Mouse (Mus musculus) yolk sac, embryonic 10.5 days (tissue): ENCODE results near the gene Mief2.
A peak's percentile ranks its signal among the peaks of the same experiment; 100 is the strongest.

Source experiments
- DNase-seq: peaks from one replicate; pipeline ENCODE4 v3.0.0-alpha.2; 2017; ENCODE audit warnings: low spot score

Mief2 gene

DNA sequence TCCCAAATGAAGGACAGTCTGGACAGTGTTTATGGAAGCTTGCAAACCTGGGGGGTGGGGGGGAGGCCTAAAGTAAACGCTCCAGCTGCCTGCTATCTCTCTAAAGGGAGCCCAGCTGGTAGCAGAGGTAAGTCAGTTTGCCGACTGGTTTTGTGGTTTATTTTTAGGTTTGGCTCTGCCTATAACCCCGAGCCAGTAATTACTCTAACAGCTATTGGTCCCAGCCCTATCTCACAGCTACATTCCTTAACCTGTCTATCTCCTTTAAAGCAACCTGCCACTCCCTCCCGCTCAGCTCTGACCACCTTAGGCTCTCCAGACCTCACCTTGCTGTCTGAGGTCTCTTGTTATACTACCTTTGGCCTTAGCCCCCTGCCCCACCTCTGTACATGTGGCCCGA is 8.9 kb upstream of the Mief2 start:
- no peak for DNase-seq

DNA sequence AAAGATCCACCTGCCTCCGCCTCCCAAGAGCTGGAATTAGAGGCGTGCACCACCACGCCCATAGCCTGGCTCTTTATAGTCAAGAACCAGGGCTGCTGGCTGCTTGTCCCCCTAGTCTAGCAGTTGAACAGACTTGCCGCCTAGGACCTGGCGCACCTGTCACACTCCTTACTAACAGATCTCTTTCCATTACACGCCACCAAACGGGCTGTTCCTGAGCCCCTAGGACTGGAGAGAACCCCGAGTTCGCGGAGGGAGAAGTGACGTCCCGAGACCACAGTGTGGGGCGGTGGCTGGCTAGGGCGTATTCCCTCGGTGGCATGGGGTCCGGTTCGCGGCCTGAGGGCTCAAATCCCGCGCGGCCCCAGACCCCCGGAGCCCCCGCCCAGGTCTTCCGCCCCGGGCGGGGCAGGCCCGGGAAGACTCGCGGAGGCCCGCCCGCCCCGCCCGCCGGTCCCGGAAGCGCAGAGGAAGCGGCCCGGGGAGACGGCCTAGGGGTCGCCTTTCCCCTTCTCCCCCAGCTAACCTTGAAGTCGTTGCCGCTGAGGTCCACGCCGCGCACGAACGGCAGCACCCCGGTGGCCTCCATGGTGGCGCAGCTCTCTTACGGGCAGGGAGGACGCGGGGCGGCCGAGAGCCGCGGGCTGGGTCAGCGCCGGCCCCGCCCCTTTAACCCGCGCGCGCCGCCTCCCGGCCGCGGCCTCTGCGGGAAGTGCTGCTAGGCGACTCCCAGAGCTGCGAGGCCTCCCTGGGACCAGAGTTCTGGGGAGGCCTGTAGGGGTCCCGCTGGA is 1.4 kb upstream of the Mief2 start, which contains the start of gene Flii:
Gene Flii, minus strand, starts transcription at position 663 of the 791 bp plus-strand sequence.
- peak; percentile 81 for DNase-seq

DNA sequence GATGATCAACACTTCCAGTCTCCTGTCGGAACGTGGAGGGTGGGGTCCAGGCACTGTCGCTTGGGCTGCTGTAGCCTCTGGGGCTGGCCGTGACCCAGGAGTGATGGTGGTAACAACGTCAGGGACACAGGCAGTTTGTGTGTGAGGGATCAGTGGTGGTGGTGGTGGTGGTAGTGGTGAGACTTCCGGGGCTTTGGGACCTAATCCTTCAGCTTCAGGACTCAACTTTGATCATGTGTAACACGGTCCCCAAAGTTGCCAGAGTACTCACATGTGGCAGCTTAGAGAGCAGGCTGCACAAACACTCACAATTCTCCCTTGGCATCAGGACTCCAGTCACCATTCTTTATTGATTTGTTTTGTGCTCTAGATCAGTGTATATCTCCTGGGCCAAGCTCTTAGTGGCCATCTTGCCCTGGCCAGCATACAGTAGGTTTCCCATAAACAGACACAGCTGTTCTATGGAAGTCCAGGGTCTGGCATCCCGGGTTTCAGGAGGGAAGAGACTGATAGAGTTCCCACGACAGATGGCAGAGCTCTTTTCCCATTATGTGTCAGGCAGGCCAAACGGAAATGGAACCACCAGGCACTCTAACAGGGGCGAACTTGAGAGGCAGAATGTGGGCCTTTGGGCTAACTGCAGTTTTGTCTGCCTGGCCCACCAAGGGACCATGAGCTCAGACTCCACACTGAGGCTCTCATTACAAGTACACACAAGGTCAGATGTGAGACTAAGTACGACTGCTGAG is 632 bp upstream of the Mief2 start:
- DNase-seq: no peak

DNA sequence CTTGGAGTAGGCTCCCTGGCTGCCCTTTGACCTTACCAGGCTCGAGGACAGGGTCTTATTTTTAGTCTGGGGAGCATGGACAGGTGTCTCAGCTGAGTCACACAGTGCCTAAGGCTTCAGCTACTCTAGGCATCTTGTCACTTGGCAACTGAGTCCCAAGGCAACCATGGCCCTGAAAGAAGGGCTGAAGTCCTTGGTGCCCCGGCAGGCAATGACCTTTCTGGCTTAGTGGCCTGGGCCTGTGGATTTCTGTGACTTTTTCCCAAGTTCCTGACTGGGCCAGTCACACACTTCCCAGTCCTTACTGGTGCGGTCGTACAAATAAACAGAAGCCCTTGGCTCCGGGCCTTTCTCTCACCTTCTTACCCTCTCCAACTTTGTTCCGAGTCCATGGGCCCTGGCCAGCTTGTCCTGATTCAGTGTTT is 1.0 kb downstream of the Mief2 start:
- DNase-seq: no peak

DNA sequence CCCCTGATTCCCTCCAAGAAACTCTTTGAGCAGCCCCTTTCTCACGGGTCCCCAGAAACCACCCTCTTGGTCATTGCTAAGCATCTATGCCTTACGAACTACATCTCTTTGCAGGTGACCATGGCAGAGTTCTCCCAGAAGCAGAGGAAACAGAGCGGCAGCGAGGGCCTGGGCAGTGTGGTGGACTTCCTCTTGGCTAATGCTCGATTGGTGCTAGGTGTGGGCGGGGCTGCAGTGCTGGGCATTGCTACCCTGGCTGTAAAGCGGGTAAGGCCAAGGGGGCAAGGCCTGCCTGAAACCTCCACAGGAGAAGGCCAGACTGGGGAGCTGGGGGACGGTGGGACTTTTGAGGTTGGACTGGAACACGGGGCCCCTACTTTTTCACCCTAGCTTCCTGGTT is 2.0 kb downstream of the Mief2 start:
- DNase-seq: no peak

DNA sequence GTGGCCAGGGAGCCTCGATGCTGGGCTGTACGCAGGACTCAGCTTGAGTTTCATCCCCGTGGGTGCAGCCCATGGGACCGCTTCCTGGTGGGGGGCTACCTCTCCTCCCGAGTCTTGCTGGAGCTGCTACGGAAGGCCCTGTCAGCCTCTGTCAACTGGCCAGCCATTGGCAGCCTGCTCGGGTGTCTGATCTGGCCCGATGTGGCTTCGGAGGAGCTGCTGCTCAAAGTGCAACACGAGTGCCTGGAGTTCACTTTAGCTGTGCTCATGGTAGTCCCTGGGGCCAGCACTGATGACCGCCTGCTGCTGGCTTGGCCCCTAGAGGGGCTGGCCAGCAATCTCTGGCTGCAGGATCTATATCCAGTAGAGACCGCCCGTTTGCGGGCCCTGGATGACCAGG is 3.1 kb downstream of the Mief2 start:
- DNase-seq: no peak

DNA sequence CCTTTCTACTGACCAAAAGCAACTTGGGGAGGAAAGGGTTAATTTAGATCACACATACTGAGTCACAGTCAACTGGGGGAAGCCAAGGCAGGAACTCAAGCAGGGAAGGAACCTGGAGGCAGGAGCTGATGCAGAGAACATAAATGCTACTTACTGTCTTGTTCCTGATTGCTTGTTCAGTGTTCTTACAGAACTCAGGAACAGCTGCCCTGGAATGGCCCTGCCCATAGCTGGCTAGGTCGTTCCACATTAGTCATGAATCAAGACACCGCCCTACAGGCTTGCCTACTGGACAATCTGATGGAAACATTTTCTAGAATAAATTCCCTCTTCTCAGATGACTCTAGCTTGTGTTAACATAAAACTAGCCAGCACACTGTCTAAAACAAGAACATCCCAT is 6.0 kb downstream of the Mief2 start:
- DNase-seq: no peak

DNA sequence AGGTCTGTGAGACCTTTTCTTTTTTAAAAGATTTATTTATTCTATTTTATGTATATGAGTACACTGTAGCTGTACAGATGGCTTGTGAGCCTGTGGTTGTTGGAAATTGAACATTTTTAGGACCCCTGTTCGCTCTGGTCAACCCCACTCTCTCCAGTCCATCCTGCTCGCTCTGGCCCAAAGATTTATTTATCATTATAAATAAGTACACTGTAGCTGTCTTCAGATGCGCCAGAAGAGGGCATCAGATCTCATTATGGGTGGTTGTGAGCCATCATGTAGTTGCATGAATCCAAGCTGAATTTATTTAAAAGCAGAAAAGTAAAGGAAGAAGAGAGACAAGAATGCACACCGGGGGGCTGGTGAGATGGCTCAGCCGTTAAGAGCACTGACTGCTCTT is 7.0 kb downstream of the Mief2 start:
- DNase-seq: no peak

DNA sequence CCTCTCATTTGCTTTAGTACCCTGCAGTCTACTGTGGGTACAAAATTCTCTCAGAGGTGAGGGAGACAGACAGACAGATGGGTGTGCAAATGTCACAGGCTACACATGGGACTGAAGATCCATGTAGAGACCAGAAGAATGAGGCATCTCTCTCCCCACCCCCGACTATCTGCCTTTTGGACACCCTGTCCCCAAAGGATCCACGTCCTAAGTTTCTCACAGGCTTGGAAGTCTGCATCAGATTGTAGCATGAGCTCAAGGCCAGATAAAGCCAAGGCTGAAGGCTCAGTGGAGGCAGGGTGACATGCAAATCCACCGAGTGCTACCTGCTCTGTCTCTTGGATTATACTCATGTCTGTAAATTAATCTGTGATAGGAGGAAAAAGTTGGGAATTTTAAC is 8.3 kb downstream of the Mief2 start:
- DNase-seq: no peak

DNA sequence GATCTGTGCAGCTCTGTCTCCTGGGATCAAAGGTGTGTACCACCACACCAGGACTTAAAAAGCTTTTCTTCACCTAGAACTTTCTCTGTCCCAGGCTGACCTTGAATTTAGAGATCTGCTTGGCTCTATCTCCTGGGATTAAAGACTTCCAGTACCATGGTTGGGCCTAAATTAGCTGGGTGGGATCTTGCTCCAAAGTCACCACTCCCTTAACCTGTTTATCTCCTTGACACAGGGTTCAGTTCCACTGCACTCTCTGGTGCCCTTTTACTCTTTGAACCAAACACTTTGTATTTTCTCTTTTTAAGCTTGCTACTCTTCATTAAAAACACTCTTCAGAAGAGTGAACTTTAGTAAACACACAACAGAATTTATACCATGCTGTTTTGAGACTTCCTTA is 9.3 kb downstream of the Mief2 start:
- DNase-seq: no peak

DNA sequence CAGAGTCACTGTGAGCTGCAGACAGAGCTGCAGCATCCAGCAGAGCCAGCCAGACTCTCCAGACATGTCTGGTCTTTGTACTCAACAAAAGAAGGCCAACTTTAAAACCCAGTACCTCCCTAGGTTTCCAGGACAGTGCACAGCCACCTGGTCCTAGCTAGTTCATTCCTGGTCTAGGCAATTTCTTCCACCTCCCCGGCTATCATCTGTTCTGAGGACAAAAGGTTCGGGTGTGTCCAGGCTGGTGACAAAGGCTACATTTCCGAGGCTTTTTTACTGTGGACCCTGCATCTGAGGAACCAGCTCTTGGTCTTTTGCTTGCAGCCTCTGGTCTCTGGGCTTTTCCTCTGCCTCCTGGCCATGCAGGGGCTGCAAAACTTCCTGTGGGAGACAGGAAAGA is 12.1 kb downstream of the Mief2 start:
- no peak for DNase-seq

DNA sequence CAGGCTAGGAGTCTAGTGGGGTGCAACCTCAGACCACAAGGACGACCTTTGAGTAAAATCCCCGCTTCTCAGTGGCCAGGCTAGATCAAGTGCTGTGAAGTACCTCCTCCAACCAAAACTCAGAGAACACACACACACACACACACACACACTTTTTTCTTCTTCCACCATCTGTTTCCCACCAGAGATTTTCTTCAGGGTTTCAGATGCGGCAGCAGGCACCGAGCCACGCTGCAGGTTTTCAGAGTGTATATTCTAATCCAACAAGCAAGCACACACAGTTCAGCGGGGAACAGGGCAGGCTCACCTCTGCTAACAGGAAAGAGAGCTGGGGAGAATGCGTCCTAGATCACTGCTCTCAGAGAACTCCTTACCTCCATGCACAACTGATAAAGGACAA is 27.4 kb downstream of the Mief2 start:
- DNase-seq: no peak

DNA sequence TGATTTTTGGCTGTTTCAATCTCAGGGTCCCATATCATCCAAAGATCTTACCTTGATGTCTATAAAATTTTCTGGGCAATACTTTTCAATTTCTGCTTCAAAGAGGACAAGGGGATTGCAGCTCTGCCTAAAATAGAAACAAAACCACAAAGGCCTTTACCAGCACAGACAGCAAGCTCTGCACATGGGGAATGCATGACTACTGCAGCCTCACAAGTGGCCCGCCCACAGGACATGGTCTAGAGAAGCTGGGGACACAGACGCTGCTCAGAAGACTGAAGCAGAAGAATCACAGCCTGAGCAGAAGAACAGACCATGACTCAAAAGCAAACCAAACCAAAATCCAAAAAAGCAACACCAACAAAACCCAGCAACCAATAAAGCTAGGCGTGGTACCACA is 33.5 kb downstream of the Mief2 start:
- DNase-seq: no peak

DNA sequence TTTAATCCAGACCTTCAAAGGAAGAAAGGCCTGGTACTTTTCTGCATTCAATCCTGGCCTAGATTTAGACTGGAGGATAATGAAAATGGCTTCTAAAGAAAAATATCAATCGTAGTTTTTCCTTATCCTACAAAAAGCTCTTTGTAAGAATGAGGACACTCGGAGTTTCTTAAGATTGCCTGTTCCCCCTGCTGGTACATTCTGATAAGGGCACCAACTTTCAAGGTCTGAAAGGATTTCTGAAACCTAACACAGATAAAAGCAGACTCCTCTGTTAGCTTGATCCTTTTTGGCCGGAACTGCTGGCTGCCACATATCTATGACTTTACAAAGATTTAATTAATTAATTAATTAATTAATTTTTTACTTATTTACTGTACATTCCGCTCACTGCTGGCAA is 38.8 kb downstream of the Mief2 start:
- DNase-seq: no peak

DNA sequence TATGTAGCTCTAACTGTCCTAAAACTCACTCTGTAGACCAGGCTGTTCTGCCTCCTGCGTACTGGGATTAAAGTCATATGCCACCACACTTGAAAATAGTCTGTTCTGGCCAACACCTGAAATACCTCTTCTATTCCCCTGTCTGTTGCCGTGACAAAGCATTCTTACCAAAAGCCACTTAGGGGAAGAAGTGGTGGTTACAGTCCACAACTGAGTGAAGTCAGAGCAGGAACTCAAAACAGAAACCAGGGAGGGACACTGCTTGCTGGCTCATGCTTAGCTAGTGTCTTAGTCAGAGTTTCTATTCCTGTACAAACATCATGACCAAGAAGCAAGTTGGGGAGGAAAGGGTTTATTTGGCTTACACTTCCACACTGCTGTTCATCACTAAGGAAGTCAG is 41.1 kb downstream of the Mief2 start:
- DNase-seq: no peak

DNA sequence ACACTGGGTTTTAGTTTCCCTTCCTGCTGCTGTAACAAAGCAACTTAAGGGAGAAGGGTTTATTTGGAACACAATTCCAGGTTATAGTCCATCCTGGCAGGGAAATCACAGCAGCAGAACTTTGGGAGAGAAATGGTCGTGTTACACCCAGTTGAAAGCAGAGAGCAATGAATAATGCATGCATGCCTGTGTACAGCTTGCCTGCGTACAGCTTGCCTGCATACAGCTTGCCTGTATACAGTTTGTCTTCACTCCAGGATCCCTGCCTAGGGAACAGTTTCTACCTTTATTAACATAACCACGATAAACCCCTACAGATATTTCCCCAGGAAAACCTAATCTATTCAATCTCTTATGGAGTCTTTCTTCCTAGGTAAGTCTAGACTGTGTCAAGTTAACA is 42.6 kb downstream of the Mief2 start:
- DNase-seq: no peak

DNA sequence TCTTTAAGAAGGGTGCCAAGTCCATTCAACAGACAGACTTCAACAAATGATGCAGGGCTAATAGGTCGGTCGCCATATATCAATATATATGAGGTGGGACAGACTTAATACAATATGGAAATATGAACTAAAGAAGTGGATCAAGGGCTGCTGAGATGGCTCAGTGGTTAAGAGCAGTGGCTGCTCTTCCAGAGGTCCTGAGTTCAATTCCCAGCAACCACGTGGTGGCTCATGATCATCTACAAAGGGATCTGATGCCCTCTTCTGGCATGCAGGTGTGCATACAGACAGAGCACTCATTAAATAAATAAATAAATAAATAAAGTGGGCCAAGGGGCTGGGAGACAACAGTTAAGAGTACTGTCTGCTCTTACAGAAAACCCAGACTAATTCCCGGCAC is 44.0 kb downstream of the Mief2 start:
- DNase-seq: no peak

DNA sequence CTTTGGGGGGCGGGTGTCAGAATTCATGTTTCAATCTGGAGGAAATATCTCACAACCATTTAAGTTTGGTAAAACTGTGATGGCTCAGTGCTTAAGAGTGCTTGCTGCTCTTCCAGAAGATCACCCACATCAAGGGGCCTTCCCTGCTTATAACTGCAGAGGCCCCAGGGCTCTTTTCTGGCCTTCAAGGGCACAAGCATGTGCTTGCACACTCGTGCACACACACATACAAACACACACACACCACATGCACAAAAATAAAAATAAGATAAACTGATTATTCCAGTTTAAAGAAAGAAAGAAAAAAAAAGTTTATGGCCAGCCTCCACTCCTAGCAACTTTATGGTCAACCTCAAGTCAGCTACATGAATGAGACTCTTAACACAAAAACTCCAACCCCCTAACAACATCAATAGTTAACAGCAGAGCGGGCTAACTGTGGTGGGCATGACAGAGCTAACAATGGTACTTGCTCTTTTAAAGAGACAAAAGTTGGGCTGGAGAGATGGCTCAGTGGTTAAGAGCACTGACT is 46.0 kb downstream of the Mief2 start:
- DNase-seq: no peak

DNA sequence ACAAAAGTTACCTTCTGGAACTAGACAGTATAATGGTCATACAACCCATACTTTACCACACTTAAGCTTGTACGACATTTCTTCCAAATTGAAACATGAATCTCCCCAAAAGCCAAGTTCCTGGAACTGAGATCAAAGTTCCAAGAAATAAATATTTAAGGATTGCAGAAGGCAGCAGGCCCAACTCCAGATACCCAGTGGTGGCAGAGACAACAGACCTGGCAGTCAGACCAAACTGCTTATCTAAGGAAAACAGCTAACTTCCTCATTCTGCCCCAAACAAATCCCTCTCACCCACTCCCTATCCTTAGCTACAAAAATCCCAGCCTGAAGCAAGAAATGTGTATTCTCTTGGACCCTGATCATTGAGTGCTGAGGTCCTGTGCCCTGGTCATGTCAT is 46.6 kb downstream of the Mief2 start:
- no peak for DNase-seq

DNA sequence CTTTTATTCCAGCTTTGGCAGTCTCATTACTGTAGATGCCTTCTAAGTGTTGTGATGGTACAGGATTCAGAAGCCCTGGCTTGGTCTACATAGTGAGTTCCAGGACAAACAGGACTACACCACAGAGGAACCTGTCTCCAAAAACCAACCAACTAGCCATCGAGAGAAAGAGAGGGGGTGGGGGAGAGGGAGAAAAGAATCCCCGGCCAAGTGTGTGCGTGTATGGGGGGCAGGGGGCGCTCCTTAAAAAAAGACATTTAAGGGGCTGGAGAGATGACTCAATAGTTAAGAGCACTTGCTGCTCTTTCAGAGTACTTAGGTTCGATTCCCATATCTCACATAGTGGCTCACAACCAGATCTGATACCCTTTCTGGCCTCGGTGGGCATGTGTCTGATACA is 47.4 kb downstream of the Mief2 start:
- DNase-seq: no peak

DNA sequence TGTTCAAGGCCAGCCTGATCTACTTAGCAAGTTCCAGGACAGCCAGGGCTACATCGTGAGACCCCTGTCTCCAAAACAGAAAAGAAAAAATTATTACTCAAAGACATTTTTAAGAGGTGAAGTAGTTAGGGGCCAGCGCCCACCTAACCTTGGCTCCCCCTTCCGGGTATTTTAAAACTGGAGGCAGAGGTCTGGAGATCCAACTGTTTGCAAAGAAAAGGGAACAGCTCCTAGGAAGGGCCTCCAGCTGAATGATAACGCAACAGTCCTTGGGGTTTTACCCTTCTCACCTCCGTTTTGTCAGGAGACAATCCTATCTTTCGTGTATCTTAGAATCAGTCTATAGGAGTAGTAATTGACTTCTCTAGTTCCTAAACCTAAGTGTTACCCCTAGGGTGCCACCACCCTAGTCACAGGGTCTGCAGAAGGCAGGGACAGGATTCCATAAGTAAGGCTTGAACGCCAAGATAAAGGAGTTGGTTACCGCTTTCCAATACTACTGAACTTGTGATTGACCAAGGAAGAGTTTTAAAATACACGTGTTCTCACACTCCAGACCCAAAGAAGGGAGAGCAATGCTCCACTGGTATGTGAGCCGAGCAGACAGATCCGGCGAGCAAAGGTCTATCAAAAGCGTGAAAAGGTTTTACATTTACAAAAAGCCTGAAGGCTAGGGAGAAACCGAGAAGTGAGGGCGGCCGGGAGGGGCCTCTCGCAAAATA is 48.1 kb downstream of the Mief2 start:
- no peak for DNase-seq

DNA sequence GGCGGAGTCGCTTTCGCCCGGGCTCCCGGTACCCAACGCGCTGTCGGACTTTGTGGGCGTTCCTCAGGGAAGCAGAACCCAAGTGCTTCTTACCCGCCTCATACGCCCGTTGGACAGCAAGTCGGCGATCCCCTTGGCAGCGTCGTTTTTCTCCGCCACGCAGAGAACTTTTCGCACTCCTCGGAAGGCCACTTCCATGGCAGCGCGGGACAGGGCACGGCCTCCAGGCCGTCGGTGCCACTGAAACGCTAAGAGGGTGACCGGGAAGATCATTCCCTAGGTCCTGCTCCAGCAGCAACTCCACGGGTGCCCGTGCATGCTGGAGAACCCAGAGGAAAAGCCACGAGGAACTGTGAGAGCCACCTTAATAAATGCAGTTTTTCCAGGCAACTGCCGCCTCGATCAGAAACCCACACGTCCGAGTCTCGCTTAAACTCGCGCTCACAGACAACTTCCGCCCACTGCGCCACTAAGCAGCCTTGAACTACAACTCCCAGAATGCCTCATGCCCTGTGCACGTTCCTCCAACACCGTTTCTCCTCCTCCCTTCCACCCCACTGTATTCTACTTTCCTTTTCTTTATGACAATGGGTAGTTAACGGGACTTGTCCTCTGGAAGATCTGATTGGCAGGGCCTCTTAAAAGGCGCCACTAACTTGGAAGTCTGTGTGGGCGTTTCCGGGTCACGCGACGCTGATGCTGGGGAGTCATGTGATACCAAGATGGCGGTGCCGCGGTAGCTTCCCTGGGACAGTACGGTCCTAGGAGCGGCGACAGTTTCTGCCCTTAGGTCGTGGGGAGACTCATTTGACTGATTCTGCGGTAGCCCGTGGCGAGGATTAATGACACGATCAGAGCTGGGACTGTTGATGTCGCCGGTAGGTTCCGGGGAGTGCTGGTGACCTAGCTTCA is 48.9 kb downstream of the Mief2 start, which contains the start of the genes Top3a and Smcr8:
Gene Top3a, minus strand, starts transcription at position 537 of the 912 bp plus-strand sequence.
Gene Smcr8, plus strand, starts transcription at position 696 of the 912 bp plus-strand sequence.
- peak; percentile 93 for DNase-seq
